Mouse (Mus musculus) CH12.LX (cell line): ENCODE measurements around the gene Lama5.

Experiments
- CTCF ChIP-seq, 2 experiments: IDR thresholded peaks in 1 of 2; conservative IDR thresholded peaks in 1 of 2; 2 replicates each; pipeline ENCODE4 v1.5.1; 2011 to 2012; ENCODE audit warnings: low read depth in 2 of 2, low read length in 2 of 2, improper control_type of control experiment in 1 of 2, inconsistent platforms in 1 of 2, mild to moderate bottlenecking in 1 of 2, moderate library complexity in 1 of 2
- EP300 ChIP-seq: IDR thresholded peaks from 2 replicates; pipeline ENCODE4 v1.6.1; 2011; ENCODE audit warnings: low read length, improper control_type of control experiment
- JUN ChIP-seq: IDR thresholded peaks from 2 replicates; pipeline ENCODE4 v1.6.1; 2011; ENCODE audit warnings: low read depth, mild to moderate bottlenecking, low read length, improper control_type of control experiment, moderate library complexity; ENCODE audit not compliant: insufficient read depth
- MAX ChIP-seq: IDR thresholded peaks from 2 replicates; pipeline ENCODE4 v1.6.1; 2011; ENCODE audit warnings: low read length, improper control_type of control experiment
- POLR2A ChIP-seq: IDR thresholded peaks from 2 replicates; pipeline ENCODE4 v1.6.1; 2011; ENCODE audit warnings: low read depth, mild to moderate bottlenecking, improper control_type of control experiment, low read length
- USF1 ChIP-seq: IDR thresholded peaks from 2 replicates; pipeline ENCODE4 v1.6.1; 2014; ENCODE audit warnings: low read depth, mild to moderate bottlenecking, inconsistent platforms, low read length, improper control_type of control experiment
- ZMIZ1 ChIP-seq: IDR thresholded peaks from 2 replicates; pipeline ENCODE4 v1.6.1; 2012; ENCODE audit warnings: low read depth, mild to moderate bottlenecking, inconsistent platforms, low read length, improper control_type of control experiment

DNA sequence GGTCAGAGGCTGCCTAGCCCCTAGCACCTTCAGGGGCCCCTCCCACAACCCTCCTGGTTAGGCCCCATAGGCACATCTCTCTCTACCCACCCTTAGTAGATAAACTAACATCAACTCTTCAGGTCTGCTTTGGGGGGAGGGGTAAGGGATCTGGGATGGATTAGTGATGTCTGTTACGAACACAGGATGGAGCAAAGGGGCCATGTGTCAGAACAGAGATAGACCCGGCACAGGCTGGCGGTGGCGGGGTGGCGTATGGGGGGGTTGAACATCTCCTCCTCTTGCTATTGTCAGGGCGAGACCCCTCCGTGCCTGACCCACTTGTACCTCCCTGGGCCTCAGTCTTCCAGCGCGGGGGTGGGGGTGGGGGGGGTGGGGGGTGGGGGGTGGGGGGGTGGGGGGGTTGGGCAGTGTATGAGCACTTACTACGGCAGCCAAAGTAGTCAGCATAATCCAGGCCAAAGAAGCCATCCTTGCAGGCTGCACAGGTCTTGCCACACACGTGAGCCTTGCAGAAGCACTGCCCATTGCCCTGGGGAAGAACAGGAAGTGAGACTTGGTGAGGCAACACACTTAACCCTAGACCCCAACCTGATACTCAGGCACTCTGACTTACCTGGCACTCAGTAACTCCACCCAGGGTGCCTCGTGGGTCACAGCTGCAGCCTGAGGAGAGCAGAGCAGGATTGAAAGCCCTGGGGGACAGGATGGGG, 28.9 kb downstream of the Lama5 start:
- no peak for TF ChIP-seq POLR2A
- no peak for TF ChIP-seq CTCF (conservative IDR thresholded peaks at IDR 0.05 in 1 of 2, IDR thresholded peaks at IDR 0.05 in 1 of 2; ENCODE audit: low read depth in 2 of 2, low read length in 2 of 2)
- TF ChIP-seq MAX = no peak
- peak; percentile 35; the same call in 1 of the 2 replicates for TF ChIP-seq EP300
- TF ChIP-seq JUN = no peak
- no peak for TF ChIP-seq USF1
- no peak for TF ChIP-seq ZMIZ1
